Mouse (Mus musculus) gastrocnemius, postnatal 14 days (tissue): ENCODE data around the gene Tjp3. TPM values are rescaled to one million over a fixed set of nuclear protein-coding genes. Genes with fewer than 3 reads are reported as not detected.

Experiments used
- DNase-seq: peaks from one replicate; pipeline ENCODE4 v3.0.0; 2021; ENCODE audit warnings: mixed read lengths
- intact Hi-C: fragments of 180-260 bp; cut with DNase I; formaldehyde crosslinking; loops from one replicate; pipeline ENCODE4 v1.15.1; 2025; ENCODE audit warnings: low total_unique reads
- long read RNA-seq, 2 experiments: library from polyadenylated mRNA; stranded (forward); transcript quantifications; one replicate each; pipeline ENCODE4 v2.0.0; 2021
- total RNA-seq, 2 experiments: library from RNA; stranded (reverse); gene quantifications; 2 replicates each; pipeline ENCODE4 v1.2.3; 2021

Tjp3 gene
- total RNA-seq, result not detected
- long read RNA-seq, experiment 1, result 0 reads
- long read RNA-seq, experiment 2, result 0 reads

DNA sequence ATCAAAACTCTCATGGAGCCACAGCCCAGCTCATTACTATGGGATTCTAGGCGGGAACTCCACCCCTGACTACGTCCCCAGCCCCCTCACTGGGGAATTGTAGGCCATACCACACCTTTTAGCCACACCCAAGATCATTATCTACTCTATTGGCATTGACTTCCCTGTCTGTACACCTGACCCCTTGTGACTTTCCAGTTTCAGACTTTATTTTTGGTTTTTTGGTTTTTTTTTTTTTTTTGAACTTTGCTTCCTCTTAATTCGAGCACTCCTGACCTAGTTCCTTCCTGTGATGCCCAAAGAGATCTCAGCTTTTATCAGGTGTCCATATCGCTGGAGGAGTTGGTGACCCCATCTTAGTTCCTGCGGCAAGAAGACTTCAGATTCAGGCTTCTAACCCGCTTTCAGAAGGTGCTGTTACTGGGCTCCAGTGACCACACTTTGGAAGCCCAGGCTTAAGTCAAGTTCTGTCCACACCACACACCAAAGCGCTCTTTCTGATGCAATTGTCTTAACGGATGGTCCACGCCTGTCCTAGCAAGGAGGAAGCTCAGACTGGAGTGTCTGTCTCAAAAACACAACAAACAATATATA, at the start of gene Tjp3:
Gene Tjp3 (minus strand): TSS at position 71 of the 594 bp plus-strand sequence.
- DNase-seq, result no peak
- intact Hi-C loops, result no loop called here

DNA sequence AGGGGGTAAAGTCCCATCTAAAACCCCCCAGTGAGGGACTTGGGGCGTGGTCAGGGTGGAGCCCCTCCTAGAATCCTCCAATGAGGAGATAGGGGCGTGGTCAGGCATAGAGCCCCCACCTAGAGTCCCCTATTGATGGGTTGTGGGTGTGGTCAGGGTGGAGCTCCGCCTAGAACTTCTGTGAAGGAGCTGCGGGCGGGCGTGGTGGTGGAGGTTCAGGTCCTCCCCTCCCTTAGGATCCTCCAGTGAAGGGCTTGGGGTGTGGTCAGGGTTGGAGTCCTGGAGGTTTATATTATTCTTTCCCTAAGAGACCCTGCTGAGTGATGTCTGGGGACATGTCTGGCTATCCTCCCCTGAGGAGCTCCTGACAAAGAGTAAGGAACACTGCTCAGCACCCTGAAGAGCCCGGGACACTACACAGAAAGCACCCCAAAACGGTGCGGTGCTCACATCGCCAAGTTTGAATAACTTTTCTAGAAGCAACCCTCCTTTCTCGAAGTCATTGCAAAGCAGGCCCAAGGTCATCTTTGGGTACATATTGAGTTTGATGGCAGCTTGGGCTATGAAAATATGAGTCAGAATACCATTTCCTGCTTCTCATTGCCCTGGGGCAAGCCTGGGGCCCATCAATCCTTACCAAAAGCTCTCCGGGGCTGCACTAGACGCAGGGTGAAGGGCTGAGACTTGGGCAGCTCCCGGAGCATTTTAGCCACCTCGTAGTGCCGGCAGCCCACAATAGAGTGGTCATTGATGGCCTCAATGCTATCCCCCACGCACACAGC, 49.4 kb upstream of the Tjp3 start:
- intact Hi-C loops, result no loop called here
- DNase-seq, result no peak

DNA sequence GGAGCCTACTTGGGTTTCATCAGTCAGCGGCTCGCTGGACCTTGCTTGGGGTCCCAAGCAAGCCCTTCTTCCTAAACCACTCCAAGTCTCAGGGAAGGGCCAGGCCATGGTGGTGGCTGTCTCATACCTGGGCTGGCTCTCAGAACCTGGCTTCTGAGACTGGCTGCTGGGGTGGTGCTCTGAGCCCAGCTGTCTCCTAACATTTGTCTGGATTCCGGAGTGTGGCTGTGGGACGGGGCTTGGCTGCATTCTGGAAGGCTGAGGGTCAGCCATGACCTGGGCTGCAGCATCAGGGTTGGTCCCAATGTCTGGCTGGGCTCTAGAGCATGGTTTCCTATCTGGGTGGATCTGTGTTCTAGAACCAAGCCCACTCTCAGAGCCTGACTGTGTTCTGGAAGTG, 45.2 kb upstream of the Tjp3 start:
- no peak for DNase-seq
- intact Hi-C loops, result no loop called here

DNA sequence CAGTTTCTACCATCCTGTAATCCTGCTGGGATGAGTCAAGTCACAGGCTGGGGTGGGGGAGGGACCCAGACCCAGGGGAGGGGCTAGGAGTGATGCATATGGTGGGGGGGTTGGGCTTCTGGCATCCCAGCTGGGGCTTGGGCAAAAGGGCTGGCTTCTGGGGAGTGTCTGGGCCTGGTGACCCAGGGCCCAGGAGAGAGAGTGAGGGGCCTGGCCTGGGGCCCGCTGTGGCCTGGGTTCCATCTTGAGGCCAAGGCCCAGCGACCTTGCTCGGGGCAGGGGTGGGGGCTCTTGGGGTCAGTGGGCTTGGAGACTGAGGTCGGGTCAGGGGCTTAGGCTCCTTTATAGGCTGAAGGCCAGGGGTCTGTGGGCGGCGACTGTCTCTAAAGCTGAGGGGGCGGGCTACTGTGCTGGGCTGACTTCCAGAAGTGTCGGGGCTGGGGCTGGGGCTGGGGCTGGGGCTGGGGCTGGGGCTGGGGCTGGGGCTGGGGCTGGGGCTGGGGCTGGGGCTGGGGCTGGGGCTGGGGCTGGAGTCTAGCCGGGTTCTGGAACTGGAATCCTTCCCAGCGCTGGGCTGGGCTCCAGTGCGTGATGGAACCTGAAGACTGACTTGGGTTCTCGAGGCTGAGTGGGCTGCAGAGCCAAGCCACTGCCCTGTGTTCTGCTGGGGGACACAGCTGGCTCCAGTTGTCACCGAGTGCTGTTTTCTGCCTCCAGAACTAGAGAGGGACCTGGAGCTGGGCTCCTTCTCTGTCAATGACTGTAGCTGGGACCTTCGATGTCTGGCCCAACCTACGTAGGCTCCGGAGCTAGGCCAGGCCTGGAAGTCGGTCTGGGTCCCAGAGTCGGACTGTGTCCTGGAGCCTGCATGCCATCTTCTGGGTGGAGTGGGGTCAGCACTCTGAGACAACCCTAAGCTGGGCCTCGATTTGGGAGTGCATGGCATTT, 44.3 kb upstream of the Tjp3 start:
- intact Hi-C loops, result no loop called here
- peak; percentile 47 for DNase-seq

DNA sequence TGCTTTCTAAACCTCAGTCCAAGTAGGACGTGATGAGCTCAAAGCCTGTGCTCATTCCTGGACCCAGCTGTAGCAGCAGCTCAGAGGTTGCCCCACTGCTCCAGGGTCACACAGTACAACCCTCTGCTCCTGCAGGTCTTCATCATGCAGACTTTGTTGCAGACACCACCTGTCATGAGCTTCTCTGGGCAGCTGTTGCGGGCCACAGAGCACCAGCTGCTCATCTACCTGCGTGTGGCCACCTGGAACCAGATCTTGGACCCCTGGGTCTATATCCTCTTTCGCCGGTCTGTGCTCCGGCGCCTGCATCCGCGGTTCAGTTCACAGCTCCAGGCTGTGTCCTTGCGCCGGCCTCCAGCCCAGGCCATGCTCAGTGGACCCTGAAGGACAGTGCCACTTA, 42.9 kb upstream of the Tjp3 start:
- no peak for DNase-seq
- intact Hi-C loops, result no loop called here

DNA sequence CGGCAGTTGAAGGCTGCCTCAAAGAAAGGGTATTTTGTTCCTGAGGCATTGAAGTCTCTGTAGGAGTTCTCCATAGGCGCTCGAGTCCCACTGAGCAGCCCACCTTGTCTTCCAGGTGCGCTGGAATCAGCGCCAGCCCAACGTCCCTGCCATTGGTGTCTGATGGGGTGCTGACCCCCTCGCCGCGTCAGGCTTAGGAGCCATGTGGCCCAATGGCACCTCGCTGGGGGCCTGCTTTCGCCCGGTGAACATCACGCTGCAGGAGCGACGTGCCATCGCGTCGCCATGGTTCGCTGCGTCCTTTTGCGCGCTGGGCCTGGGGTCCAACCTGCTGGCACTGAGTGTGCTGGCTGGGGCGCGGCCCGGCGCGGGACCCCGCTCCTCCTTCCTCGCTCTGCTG, 40.9 kb upstream of the Tjp3 start:
- intact Hi-C loops, result no loop called here
- DNase-seq, result no peak

DNA sequence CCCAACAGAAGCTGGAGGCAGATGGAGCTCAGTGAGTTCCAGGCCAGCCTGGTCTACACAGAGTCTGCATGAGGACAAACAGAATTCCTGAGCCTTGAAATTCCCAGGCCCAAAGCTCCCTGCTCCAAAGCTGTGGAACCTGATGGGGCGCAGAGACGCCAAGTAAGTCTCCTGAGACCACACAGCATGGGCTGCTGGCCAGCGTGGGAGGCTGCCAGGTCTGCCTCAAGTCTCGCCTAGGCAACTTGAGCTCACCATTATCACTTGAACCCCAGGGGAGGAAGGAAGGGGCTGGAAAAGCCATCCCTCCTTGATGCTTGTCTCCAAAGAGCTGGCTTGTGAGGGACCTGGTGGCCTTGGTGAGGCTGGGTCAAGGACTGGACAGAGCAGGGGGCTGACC, 38.6 kb upstream of the Tjp3 start:
- intact Hi-C loops, result no loop called here
- DNase-seq, result peak; percentile 53

DNA sequence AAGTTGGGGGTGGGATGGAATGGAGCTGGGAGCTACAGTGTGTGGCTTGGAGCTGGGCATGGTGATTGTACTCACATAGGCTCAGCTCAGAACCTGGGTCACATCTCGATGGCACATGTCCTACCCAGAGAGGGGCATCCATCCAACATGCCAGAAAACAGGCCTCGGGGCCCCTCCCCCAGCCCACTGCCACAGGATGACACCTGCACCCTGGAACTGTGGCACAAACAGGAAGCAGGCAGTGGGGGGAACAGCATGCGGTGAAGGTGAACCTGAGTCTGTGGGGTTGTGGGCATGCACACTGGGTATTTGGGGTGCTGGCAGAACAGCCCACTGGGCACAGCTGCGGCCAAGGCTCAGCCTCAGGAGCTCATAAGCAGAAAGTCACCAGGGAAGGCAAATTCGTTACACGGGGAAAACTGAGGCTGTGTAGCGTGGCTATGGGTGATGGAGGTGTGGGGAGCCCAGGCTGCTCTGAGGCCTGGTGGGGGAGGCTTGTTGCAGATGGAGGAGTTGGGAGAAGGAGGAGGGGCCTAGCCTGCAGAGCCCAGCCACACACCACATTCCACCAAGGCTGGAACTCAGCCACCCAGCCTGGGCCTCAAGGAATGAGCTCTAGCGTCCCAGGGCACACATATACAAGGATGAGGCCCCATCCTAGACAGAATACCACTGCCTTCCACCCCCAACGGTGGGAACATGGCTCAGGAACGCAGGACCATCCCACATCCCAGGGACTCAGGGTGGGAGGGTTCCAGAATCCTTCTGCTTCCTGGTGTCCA, 38.0 kb upstream of the Tjp3 start:
- peak; percentile 66 for DNase-seq
- intact Hi-C loops, result no loop called here

DNA sequence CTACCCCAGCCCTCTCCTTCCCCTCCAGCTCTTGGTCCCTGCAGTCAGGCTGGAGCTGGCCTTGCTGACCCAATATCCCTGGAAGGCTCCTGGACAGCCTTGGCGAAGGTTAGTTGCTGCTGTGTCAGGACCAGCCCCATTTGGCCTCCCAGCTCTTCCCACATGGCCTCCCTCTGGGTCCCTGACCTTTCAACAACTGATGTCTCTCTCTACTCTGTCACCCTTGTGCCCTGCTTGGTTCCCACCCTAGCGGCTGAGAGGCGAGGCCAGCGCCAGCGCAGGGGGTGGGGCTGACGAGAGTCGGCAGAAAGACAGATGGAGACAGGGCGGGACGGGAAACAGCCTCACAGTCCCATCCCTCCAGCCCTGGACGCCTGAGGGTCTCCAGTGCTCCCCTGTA, 37.0 kb upstream of the Tjp3 start, which contains the start of gene Tbxa2r:
Gene Tbxa2r (plus strand): TSS at position 346 of the 400 bp plus-strand sequence.
- intact Hi-C loops, result no loop called here
- DNase-seq, result peak; percentile 63

DNA sequence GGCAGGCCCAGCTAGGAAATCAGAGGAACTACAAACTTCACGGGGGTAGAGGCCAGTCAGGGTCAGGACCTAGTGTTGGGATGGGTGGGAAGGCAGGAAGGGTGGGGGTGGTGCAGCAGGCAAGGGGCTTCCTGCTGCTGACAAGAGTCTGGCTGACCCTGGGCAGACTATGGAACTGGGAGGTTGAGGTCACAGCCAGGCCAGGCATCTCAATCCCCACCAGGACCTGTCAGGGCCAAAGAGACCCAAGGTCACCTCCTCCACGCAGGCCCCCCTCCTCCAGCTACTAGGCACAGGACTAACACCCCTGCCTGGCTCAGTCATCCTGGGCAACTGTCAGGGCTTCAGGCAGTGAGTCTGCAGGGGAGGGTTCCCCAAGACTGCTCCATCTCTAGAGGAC, 36.6 kb upstream of the Tjp3 start:
- intact Hi-C loops, result no loop called here
- DNase-seq, result no peak

DNA sequence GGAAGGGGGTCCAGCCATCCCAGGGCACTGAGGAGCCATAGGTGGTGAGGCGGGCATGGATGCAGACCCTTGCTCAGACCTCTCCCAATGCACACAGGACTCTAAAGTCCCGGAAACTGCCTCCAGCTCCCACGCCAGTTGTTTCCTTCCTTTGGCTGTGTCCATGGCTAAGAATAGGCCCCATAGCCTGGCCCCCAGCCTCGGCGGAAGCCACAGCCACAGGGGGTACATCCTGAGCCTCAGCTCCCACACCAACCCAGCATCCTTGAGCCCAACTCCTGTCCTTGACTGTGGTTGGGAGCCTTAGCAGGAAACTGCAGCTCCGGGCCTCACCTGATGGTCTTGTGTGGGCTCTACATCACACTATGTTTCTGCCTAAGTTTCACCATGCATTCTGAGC, 35.5 kb upstream of the Tjp3 start:
- peak; percentile 27 for DNase-seq
- intact Hi-C loops, result no loop called here

DNA sequence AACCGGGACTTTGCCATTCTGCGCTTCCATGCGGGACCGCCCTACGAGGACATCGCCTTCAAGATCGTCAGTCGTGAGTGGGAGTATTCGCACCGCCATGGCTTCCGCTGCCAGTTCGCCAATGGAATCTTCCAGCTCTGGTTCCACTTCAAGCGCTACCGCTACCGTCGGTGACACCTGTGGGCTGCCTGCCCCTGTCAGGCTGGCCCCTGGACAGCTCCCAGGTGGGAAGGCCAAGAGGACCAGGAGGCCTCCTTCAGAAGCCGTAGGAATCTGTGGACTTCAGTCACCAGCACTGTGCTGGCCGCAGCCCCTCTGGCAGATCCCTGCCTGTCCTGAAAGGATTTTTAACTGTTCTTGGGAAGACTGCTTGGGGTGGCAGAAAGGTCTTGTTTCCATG, 34.4 kb upstream of the Tjp3 start:
- no peak for DNase-seq
- intact Hi-C loops, result no loop called here

DNA sequence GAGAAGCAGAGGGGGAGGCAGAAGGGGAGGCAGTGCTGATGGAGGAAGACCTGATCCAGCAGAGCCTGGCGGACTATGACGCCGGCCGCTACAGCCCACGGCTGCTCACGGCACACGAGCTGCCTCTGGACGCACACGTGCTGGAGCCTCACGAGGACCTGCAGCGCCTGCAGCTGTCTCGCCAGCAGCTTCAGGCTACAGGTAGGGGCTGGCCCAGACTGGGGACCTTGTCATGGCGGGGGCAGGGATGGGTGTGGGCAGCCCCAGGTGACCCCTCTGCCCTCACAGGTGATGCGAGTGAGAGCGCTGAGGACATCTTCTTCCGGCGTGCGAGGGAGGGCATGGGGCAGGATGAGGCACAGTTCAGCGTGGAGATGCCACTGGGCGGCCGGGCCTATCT, 33.8 kb upstream of the Tjp3 start:
- no peak for DNase-seq
- intact Hi-C loops, result no loop called here

DNA sequence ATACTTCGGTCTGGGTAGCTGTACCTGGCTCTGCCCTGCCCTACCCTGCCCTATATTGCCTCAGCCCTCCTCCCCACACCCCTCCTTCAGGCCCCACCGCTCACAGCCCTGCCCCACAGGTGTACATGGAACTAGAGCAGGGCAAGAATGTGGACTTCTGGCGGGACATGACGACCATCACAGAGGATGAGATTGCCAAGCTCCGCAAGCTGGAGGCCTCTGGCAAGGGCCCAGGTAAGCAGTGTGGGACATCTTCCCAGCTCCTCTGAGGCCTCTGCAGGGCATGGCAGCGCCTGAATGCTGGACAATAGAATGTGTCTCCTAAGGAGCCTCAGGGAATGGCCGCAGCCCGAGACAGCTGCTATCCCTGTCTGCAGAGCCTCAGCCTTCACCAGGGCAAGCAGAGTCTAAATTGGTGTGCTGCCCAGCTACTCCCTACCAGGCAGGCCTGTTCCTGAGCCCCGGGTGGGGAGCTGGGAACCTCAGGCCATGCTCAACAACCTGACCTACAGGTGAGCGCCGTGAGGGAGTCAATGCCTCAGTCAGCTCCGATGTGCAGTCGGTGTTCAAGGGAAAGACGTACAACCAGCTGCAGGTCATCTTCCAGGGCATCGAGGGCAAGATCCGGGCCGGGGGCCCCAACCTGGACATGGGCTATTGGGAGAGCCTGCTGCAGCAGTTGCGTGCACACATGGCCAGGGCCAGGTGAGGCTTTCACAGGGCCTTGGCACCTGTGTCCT, 32.6 kb upstream of the Tjp3 start:
- intact Hi-C loops, result no loop called here
- DNase-seq, result no peak

DNA sequence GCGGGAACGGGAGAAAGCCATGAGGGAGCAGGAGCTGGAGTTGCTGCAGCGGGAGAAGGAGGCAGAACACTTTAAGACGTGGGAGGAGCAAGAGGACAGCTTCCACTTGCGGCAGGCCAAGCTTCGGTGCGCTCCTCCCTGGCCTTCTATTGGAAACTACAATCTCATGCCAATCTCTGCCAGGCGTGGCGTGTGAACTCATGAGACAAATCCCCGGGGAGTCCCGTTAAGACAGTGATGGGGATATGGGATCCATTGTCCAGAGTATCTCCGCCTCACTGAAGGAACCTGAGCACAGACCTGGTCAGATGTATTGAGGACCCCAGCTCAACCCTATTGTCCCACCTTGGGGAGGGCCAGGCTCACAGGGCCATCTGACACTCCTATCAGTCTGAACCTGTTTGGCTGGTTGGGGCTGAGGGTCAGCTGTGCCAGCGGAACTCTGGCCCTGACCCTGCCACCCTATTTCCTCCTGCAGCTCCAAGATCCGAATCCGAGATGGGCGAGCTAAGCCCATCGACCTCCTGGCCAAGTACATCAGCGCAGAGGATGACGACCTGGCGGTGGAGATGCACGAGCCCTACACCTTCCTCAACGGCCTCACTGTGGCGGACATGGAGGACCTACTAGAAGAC, 31.9 kb upstream of the Tjp3 start:
- no peak for DNase-seq
- intact Hi-C loops, result no loop called here

DNA sequence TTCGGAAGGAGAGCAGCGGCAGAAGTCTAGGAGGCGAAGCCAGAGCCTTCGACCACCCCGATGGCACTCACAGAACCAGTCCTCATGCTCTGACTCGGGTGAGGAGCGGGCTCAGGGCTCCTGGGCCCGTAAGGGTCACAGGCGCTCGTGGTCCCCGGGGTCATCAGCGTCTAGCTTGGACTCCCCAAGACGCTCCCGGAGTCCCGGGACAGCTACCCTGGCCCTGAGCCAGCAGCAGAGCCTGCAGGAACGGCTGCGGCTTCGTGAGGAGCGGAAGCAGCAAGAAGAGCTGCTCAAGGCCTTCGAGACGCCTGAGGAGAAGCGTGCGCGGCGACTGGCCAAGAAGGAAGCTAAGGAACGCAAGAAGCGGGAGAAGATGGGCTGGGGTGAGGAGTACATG, 31.1 kb upstream of the Tjp3 start:
- intact Hi-C loops, result no loop called here

DNA sequence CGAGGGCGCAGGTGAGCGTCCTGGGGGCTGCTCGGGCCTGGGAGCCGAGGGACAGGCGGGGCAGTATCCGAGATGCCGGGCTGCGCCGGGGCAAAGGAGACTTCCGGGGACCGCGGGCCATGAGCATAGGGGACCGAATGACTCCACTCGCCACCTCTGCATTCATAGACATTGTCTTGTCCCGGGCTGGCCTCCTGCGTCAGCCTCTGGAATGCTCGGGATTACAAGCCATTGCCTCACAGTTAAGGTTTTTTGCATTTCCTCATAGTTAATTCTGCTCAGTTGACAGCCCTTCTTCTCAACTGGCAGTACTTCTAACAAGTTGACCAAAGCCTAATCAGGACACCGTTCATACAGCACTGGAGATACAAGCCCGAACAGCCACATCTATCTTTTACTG, 30.1 kb upstream of the Tjp3 start:
- DNase-seq, result no peak
- intact Hi-C loops, result no loop called here

More for the DNA sequence above, 31.1 kb upstream of the Tjp3 start:
- DNase-seq, result no peak

DNA sequence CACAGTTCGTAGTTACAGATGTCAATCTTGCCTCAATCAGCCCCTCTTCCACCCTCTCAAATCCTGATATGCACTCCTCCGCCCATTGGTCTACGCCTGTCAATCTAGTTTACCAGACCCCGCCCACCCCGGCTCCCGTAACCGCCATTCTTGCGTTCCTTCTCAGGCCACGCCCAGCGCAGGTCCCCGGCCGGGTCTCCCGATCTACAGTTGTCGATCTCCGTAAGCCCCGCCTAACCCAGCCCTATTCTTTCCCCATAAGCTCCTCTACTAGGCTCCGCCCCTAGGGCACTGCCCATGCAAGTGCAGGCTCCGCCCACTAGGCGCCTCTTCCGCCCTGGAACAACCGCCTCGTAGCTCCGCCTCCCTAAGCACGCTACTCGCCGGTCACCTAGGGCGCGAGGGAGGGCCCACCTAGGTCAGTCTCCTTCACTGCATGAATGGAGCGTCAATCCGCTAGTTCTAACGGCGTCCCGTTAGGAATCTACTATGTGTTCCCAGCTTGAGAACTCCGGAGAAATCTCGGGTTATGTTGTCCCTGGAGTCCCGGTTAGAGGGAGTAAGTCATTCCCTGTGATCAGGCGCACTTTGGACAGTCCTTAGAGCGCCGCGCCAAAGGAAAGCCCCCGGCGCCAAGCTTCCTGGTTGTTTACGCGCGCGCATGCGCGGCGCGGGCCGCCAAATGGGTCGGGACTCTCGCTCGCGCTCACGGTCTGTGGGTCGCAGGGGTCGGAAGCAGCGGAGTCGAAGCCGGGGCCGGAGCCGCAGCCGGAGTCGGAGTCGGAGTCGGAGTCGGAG, 29.4 kb upstream of the Tjp3 start, which contains the start of gene Cactin:
Gene Cactin (plus strand): TSS at position 554 of the 798 bp plus-strand sequence.
- DNase-seq, result peak; percentile 100
- intact Hi-C loops, result no loop called here
